Mouse (Mus musculus): ENCODE measurements at regions not wholly inside any gene's neighbourhood (a gene's known extent, or its start where the extent isn't known, plus 50 kb on each side); places are given as distances from the start of the nearest gene placed in this dataset.
A peak's percentile ranks its signal among the peaks of the same experiment; 100 is the strongest.

GRCm38 (mm10) chr2:172094159-172094558 is 50.9 kb upstream of the Cbln4 start:
- Histone ChIP-seq H3K4me1 (ENCODE audit: control insufficient read depth, insufficient read depth, low read length) (no peaks in the 10 kb centered on the region), H3K9ac (ENCODE audit: low read depth, low read length) (no peak overlapping the region), H3K4me2 (ENCODE audit: low read depth, low read length) (no peak overlapping the region), H3K9me3 (ENCODE audit: control insufficient read depth, low read length) (no peaks in the 10 kb centered on the region), H3K4me3 (ENCODE audit: low read depth, low read length) (no peak overlapping the region), H3K27me3 (replicated peaks; ENCODE audit: control insufficient read depth, insufficient read depth, low read length) (no peaks in the 10 kb centered on the region), H3K36me3 (ENCODE audit: control insufficient read depth, insufficient read depth, low read length) (no peaks in the 10 kb centered on the region), H3K27ac (replicated peaks; ENCODE audit: low read depth, low read length) (no peak overlapping the region)
- no peak for ATAC-seq (ENCODE audit: low read depth)
- DNase-seq (ENCODE audit: low spot score) = no peak
- WGBS = 80% methylated on average over 7 of the region's 7 CpGs

GRCm38 (mm10) chr2:172103881-172104655 is 60.8 kb upstream of the Cbln4 start:
- Histone ChIP-seq H3K4me2 (ENCODE audit: low read depth, low read length) (no peak overlapping the region), H3K9me3 (ENCODE audit: control insufficient read depth, low read length) (no peaks in the 10 kb centered on the region), H3K9ac (ENCODE audit: low read depth, low read length) (no peak overlapping the region), H3K4me3 (ENCODE audit: low read depth, low read length) (no peak overlapping the region), H3K27me3 (replicated peaks; ENCODE audit: control insufficient read depth, insufficient read depth, low read length) (no peaks in the 10 kb centered on the region), H3K4me1 (ENCODE audit: control insufficient read depth, insufficient read depth, low read length) (no peaks in the 10 kb centered on the region), H3K36me3 (ENCODE audit: control insufficient read depth, insufficient read depth, low read length) (no peaks in the 10 kb centered on the region), H3K27ac (replicated peaks; ENCODE audit: low read depth, low read length) (no peak overlapping the region)
- no peak for ATAC-seq (ENCODE audit: low read depth)
- no peak for DNase-seq (ENCODE audit: low spot score)
- 65% methylated on average over 18 of the region's 18 CpGs for WGBS

GRCm38 (mm10) chr2:172105241-172105640 is 62.0 kb upstream of the Cbln4 start:
- Histone ChIP-seq H3K27ac (replicated peaks; ENCODE audit: low read depth, low read length) (no peak overlapping the region), H3K9me3 (ENCODE audit: control insufficient read depth, low read length) (no peaks in the 10 kb centered on the region), H3K4me3 (ENCODE audit: low read depth, low read length) (no peak overlapping the region), H3K36me3 (ENCODE audit: control insufficient read depth, insufficient read depth, low read length) (no peaks in the 10 kb centered on the region), H3K9ac (ENCODE audit: low read depth, low read length) (no peak overlapping the region), H3K4me1 (ENCODE audit: control insufficient read depth, insufficient read depth, low read length) (no peaks in the 10 kb centered on the region), H3K4me2 (ENCODE audit: low read depth, low read length) (no peak overlapping the region), H3K27me3 (replicated peaks; ENCODE audit: control insufficient read depth, insufficient read depth, low read length) (no peaks in the 10 kb centered on the region)
- no peak for ATAC-seq (ENCODE audit: low read depth)
- 62% methylated on average over 10 of the region's 10 CpGs for WGBS
- no peak for DNase-seq (ENCODE audit: low spot score)

- no peak overlapping the region for H3K4me3 ChIP-seq (ENCODE audit: low read depth, low read length)
- no peaks in the 10 kb centered on the region for H3K27me3 ChIP-seq (replicated peaks; ENCODE audit: control insufficient read depth, insufficient read depth, low read length)
- ATAC-seq (ENCODE audit: low read depth) (no peak), DNase-seq (ENCODE audit: low spot score) (peak; percentile 89)
- no peak overlapping the region for H3K4me2 ChIP-seq (ENCODE audit: low read depth, low read length)
- no peaks in the 10 kb centered on the region for H3K9me3 ChIP-seq (ENCODE audit: control insufficient read depth, low read length)
- H3K4me1 ChIP-seq (ENCODE audit: control insufficient read depth, insufficient read depth, low read length) = no peaks in the 10 kb centered on the region
- H3K36me3 ChIP-seq (ENCODE audit: control insufficient read depth, insufficient read depth, low read length) = no peaks in the 10 kb centered on the region
- no peak overlapping the region for H3K9ac ChIP-seq (ENCODE audit: low read depth, low read length)
- WGBS = 31% methylated on average over 3 of the region's 3 CpGs
- H3K27ac ChIP-seq (replicated peaks; ENCODE audit: low read depth, low read length) = no peak overlapping the region
Observed at GRCm38 (mm10) chr2:172110706-172111105, 67.4 kb upstream of the Cbln4 start.

GRCm38 (mm10) chr2:172113639-172114038 is 70.4 kb upstream of the Cbln4 start:
- H3K9me3 ChIP-seq (ENCODE audit: control insufficient read depth, low read length) = no peaks in the 10 kb centered on the region
- no peak overlapping the region for H3K4me2 ChIP-seq (ENCODE audit: low read depth, low read length)
- H3K27me3 ChIP-seq (replicated peaks; ENCODE audit: control insufficient read depth, insufficient read depth, low read length) = no peaks in the 10 kb centered on the region
- WGBS = 88% methylated on average over 13 of the region's 13 CpGs
- no peak overlapping the region for H3K4me3 ChIP-seq (ENCODE audit: low read depth, low read length)
- no peak overlapping the region for H3K9ac ChIP-seq (ENCODE audit: low read depth, low read length)
- H3K4me1 ChIP-seq (ENCODE audit: control insufficient read depth, insufficient read depth, low read length) = no peaks in the 10 kb centered on the region
- no peak overlapping the region for H3K27ac ChIP-seq (replicated peaks; ENCODE audit: low read depth, low read length)
- H3K36me3 ChIP-seq (ENCODE audit: control insufficient read depth, insufficient read depth, low read length) = no peaks in the 10 kb centered on the region
- DNase-seq (ENCODE audit: low spot score) (no peak), ATAC-seq (ENCODE audit: low read depth) (no peak)

GRCm38 (mm10) chr2:172115604-172116206 is 72.4 kb upstream of the Cbln4 start:
- Histone ChIP-seq H3K4me3 (ENCODE audit: low read depth, low read length) (no peak overlapping the region), H3K9ac (ENCODE audit: low read depth, low read length) (no peak overlapping the region), H3K9me3 (ENCODE audit: control insufficient read depth, low read length) (no peaks in the 10 kb centered on the region), H3K27ac (replicated peaks; ENCODE audit: low read depth, low read length) (no peak overlapping the region), H3K27me3 (replicated peaks; ENCODE audit: control insufficient read depth, insufficient read depth, low read length) (no peaks in the 10 kb centered on the region), H3K36me3 (ENCODE audit: control insufficient read depth, insufficient read depth, low read length) (no peaks in the 10 kb centered on the region), H3K4me1 (ENCODE audit: control insufficient read depth, insufficient read depth, low read length) (no peaks in the 10 kb centered on the region), H3K4me2 (ENCODE audit: low read depth, low read length) (no peak overlapping the region)
- ATAC-seq (ENCODE audit: low read depth) = no peak
- 66% methylated on average over 10 of the region's 10 CpGs for WGBS
- no peak for DNase-seq (ENCODE audit: low spot score)

GRCm38 (mm10) chr2:172127517-172127916 is 84.3 kb upstream of the Cbln4 start:
- ATAC-seq (ENCODE audit: low read depth) (no peak), DNase-seq (ENCODE audit: low spot score) (no peak)
- Histone ChIP-seq H3K4me1 (ENCODE audit: control insufficient read depth, insufficient read depth, low read length) (no peaks in the 10 kb centered on the region), H3K4me3 (ENCODE audit: low read depth, low read length) (no peak overlapping the region), H3K36me3 (ENCODE audit: control insufficient read depth, insufficient read depth, low read length) (no peaks in the 10 kb centered on the region), H3K27ac (replicated peaks; ENCODE audit: low read depth, low read length) (no peak overlapping the region), H3K9me3 (ENCODE audit: control insufficient read depth, low read length) (no peaks in the 10 kb centered on the region; the same call in 1 of the 2 replicates), H3K27me3 (replicated peaks; ENCODE audit: control insufficient read depth, insufficient read depth, low read length) (no peaks in the 10 kb centered on the region), H3K4me2 (ENCODE audit: low read depth, low read length) (no peak overlapping the region), H3K9ac (ENCODE audit: low read depth, low read length) (no peak overlapping the region)
- WGBS = 83% methylated on average over 2 of the region's 2 CpGs

GRCm38 (mm10) chr2:172131232-172131631 is 88.0 kb upstream of the Cbln4 start:
- H3K4me2 ChIP-seq (ENCODE audit: low read depth, low read length) = no peak overlapping the region
- no peaks in the 10 kb centered on the region for H3K4me1 ChIP-seq (ENCODE audit: control insufficient read depth, insufficient read depth, low read length)
- H3K4me3 ChIP-seq (ENCODE audit: low read depth, low read length) = no peak overlapping the region
- ATAC-seq (ENCODE audit: low read depth) (no peak), DNase-seq (ENCODE audit: low spot score) (no peak)
- H3K27me3 ChIP-seq (replicated peaks; ENCODE audit: control insufficient read depth, insufficient read depth, low read length) = no peaks in the 10 kb centered on the region
- no peak overlapping the region for H3K27ac ChIP-seq (replicated peaks; ENCODE audit: low read depth, low read length)
- no peaks in the 10 kb centered on the region for H3K36me3 ChIP-seq (ENCODE audit: control insufficient read depth, insufficient read depth, low read length)
- 61% methylated on average over 1 of the region's 1 CpGs for WGBS
- no peaks in the 10 kb centered on the region for H3K9me3 ChIP-seq (ENCODE audit: control insufficient read depth, low read length)
- no peak overlapping the region for H3K9ac ChIP-seq (ENCODE audit: low read depth, low read length)

All from embryonic facial prominence, embryonic 14.5 days (tissue).